ENCODE assay signal across 8 mouse cellular contexts in genomic region chr5:109867221-109867620, GRCm38 (mm10). TPM values are rescaled to one million over a fixed set of nuclear protein-coding genes. Genes with fewer than 3 reads are reported as not detected.
A peak's percentile ranks its signal among the peaks of the same experiment; 100 is the strongest.
DNase-seq lines count a peak whose midpoint lies in the region; ATAC-seq and TF ChIP-seq lines count a peak whose summit lies in the region.
"Not testable (repeated sequence)": the region's sequence is repeated elsewhere in the genome, so short reads cannot be mapped to it uniquely, and the experiment has no call there.

No protein-coding gene starts in this region.

- peak overlapping the region; percentile 57 for H3K4me2 ChIP-seq in CH12.LX (ENCODE audit: insufficient read depth, low read depth, poor library complexity, severe bottlenecking)
- H3K4me2 ChIP-seq in forebrain, embryonic 16.5 days (ENCODE audit: low read length), result peak overlapping the region; percentile 67
- peak overlapping the region; percentile 63 for H3K4me2 ChIP-seq in hindbrain, embryonic 12.5 days (replicated peaks)
- peak overlapping the region; percentile 58 for H3K4me2 ChIP-seq in kidney, embryonic 16.5 days (replicated peaks; ENCODE audit: low read depth, low read length)
- H3K4me2 ChIP-seq in liver, embryonic 15.5 days, result peak overlapping the region; percentile 74
- H3K4me2 ChIP-seq in midbrain, embryonic 14.5 days (ENCODE audit: low read length), result peak overlapping the region; percentile 59
- peak overlapping the region; percentile 60; the same call in 1 of the 2 replicates for H3K4me2 ChIP-seq in stomach, postnatal 0 days (replicated peaks; ENCODE audit: low read depth)

- not testable (repeated sequence) for H3K27me3 ChIP-seq in CH12.LX (replicated peaks); embryonic facial prominence, embryonic 10.5 days (replicated peaks; ENCODE audit: low read depth, poor library complexity, severe bottlenecking); forebrain, embryonic 16.5 days (replicated peaks; ENCODE audit: control insufficient read depth, insufficient read depth, low read length); hindbrain, embryonic 12.5 days; kidney, embryonic 16.5 days (ENCODE audit: insufficient read depth, low read length); liver, embryonic 15.5 days; midbrain, embryonic 14.5 days (ENCODE audit: control insufficient read depth, insufficient read depth, low read length); stomach, postnatal 0 days (ENCODE audit: control insufficient read depth, insufficient read depth, low read length)

- in situ Hi-C loops in CH12.LX (cut with MboI; ENCODE audit: low pct_ligation_motif_present, low pct_unique_long_range_greater_than_20kb, low sequenced_read_pairs), result not testable (repeated sequence)

- not testable (repeated sequence) for ATAC-seq in forebrain, embryonic 16.5 days; hindbrain, embryonic 12.5 days (ENCODE audit: low FRiP score); kidney, embryonic 16.5 days (ENCODE audit: low FRiP score, low TSS enrichment); liver, embryonic 15.5 days (ENCODE audit: insufficient read depth); midbrain, embryonic 14.5 days (ENCODE audit: low FRiP score, low TSS enrichment); stomach, postnatal 0 days (ENCODE audit: low FRiP score, low TSS enrichment)

- H3K27ac ChIP-seq in CH12.LX (ENCODE audit: insufficient read depth, low read depth); embryonic facial prominence, embryonic 10.5 days (replicated peaks); forebrain, embryonic 16.5 days (ENCODE audit: low read length); hindbrain, embryonic 12.5 days; liver, embryonic 15.5 days (replicated peaks); midbrain, embryonic 14.5 days (replicated peaks; ENCODE audit: low read depth, low read length); stomach, postnatal 0 days (replicated peaks): not testable (repeated sequence)
- 0 out of 2 replicates have a peak overlapping the region, but pooled peaks have one; percentile 34 for H3K27ac ChIP-seq in kidney, embryonic 16.5 days (ENCODE audit: low read length)

- H3K9me3 ChIP-seq in CH12.LX (replicated peaks; ENCODE audit: low read length); embryonic facial prominence, embryonic 10.5 days; forebrain, embryonic 16.5 days (ENCODE audit: control insufficient read depth, low read length); hindbrain, embryonic 12.5 days (replicated peaks); kidney, embryonic 16.5 days (ENCODE audit: low read length); liver, embryonic 15.5 days (replicated peaks); midbrain, embryonic 14.5 days (ENCODE audit: control insufficient read depth, low read length); stomach, postnatal 0 days (ENCODE audit: control insufficient read depth, low read length): not testable (repeated sequence)

- TF ChIP-seq CTCF in CH12.LX (conservative IDR thresholded peaks at IDR 0.05 in 1 of 2, IDR thresholded peaks at IDR 0.05 in 1 of 2; ENCODE audit: low read depth in 2 of 2, low read length in 2 of 2); stomach, postnatal 0 days (IDR thresholded peaks at IDR 0.05; ENCODE audit: low read depth): not testable (repeated sequence)

- not testable (repeated sequence) for TF ChIP-seq POLR2A in CH12.LX (IDR thresholded peaks at IDR 0.05; ENCODE audit: low read depth, low read length)

- dilution Hi-C loops in CH12.LX (cut with MboI; ENCODE audit: extremely low pct_ligation_motif_present, extremely low pct_unique_long_range_greater_than_20kb, low sequenced_read_pairs), result not testable (repeated sequence)

- H3K36me3 ChIP-seq in CH12.LX (replicated peaks in 1 of 2; ENCODE audit: control insufficient read depth in 1 of 2, insufficient read depth in 1 of 2, low read length in 1 of 2); embryonic facial prominence, embryonic 10.5 days (replicated peaks); forebrain, embryonic 16.5 days (ENCODE audit: control insufficient read depth, insufficient read depth); hindbrain, embryonic 12.5 days; kidney, embryonic 16.5 days (ENCODE audit: insufficient read depth, low read length); liver, embryonic 15.5 days (replicated peaks); midbrain, embryonic 14.5 days (ENCODE audit: control insufficient read depth, insufficient read depth, low read length); stomach, postnatal 0 days (ENCODE audit: control insufficient read depth, insufficient read depth, low read length): not testable (repeated sequence)

- H3K4me1 ChIP-seq in CH12.LX (ENCODE audit: control insufficient read depth in 1 of 2, insufficient read depth in 2 of 2); embryonic facial prominence, embryonic 10.5 days; forebrain, embryonic 16.5 days (replicated peaks; ENCODE audit: control insufficient read depth, insufficient read depth, low read length); hindbrain, embryonic 12.5 days; kidney, embryonic 16.5 days (ENCODE audit: insufficient read depth, low read length); midbrain, embryonic 14.5 days (ENCODE audit: control insufficient read depth, insufficient read depth, low read length); stomach, postnatal 0 days (replicated peaks; ENCODE audit: control insufficient read depth, insufficient read depth): not testable (repeated sequence)
- peaks cover 11% of the 10 kb centered on the region for H3K4me1 ChIP-seq in liver, embryonic 15.5 days (replicated peaks)

- TF ChIP-seq EP300 in CH12.LX (IDR thresholded peaks at IDR 0.05; ENCODE audit: low read length); stomach, postnatal 0 days (optimal IDR thresholded peaks at IDR 0.05): not testable (repeated sequence)

- not testable (repeated sequence) for TF ChIP-seq RAD21 in CH12.LX (IDR thresholded peaks at IDR 0.05; ENCODE audit: low read depth, low read length)

- H3K79me2 ChIP-seq in CH12.LX (replicated peaks; ENCODE audit: control insufficient read depth, extremely low read depth, insufficient read depth, poor library complexity, severe bottlenecking), result not testable (repeated sequence)

- H3K4me3 ChIP-seq in CH12.LX (replicated peaks in 1 of 3; ENCODE audit: low read depth in 2 of 3, low read length in 2 of 3, poor library complexity in 1 of 3), result peak overlapping the region; percentile 44 to 92 (median 64)
- peak overlapping the region; percentile 76 for H3K4me3 ChIP-seq in embryonic facial prominence, embryonic 10.5 days
- H3K4me3 ChIP-seq in forebrain, embryonic 16.5 days (replicated peaks; ENCODE audit: low read length), result peak overlapping the region; percentile 64
- peak overlapping the region; percentile 62 for H3K4me3 ChIP-seq in hindbrain, embryonic 12.5 days
- peak overlapping the region; percentile 62 for H3K4me3 ChIP-seq in kidney, embryonic 16.5 days (ENCODE audit: low read length)
- H3K4me3 ChIP-seq in liver, embryonic 15.5 days (replicated peaks), result peak overlapping the region; percentile 74
- H3K4me3 ChIP-seq in midbrain, embryonic 14.5 days (replicated peaks; ENCODE audit: low read depth, low read length), result peak overlapping the region; percentile 55
- not testable (repeated sequence) for H3K4me3 ChIP-seq in stomach, postnatal 0 days (ENCODE audit: low read depth, low read length)

- H3K9ac ChIP-seq in CH12.LX (ENCODE audit: insufficient read depth, low read depth), result peak overlapping the region; percentile 24
- 0 out of 2 replicates have a peak overlapping the region, but pooled peaks have one; percentile 29 for H3K9ac ChIP-seq in forebrain, embryonic 16.5 days (replicated peaks; ENCODE audit: low read depth, low read length)
- peak overlapping the region; percentile 32; the same call in 1 of the 2 replicates for H3K9ac ChIP-seq in hindbrain, embryonic 12.5 days
- H3K9ac ChIP-seq in kidney, embryonic 16.5 days (replicated peaks; ENCODE audit: low read length), result peak overlapping the region; percentile 38; the same call in 1 of the 2 replicates
- H3K9ac ChIP-seq in liver, embryonic 15.5 days; stomach, postnatal 0 days (ENCODE audit: low read length): not testable (repeated sequence)
- H3K9ac ChIP-seq in midbrain, embryonic 14.5 days (replicated peaks; ENCODE audit: low read length), result peak overlapping the region; percentile 64; the same call in 1 of the 2 replicates

- DNase-seq in CH12.LX (ENCODE audit: extremely low read depth); embryonic facial prominence, embryonic 10.5 days (ENCODE audit: low spot score); midbrain, embryonic 14.5 days; stomach, postnatal 0 days (ENCODE audit: low spot score): not testable (repeated sequence)

RNA-seq across cellular contexts. Expression of gene Gm15446, which starts 56.0 kb away (rescaled TPM):
- total RNA-seq in CH12.LX (2012; rRNA removed) (6.0 and 10.2 TPM in 2 replicates), CH12.LX (2014; rRNA removed) (11.9 and 15.2 TPM in 2 replicates)
- polyA plus RNA-seq in CH12.LX (2012; ENCODE audit: insufficient read length, low read depth), result 6.2 and 19.0 TPM in 2 replicates
- polyA plus RNA-seq in embryonic facial prominence, embryonic 10.5 days (2016; fragmentation: Nextera tagmentation; extraction: Ambion mirVana), result 0.53 and 0.57 TPM in 2 replicates
- polyA plus RNA-seq in forebrain, embryonic 16.5 days (2015; fragmentation: Nextera tagmentation; extraction: Ambion mirVana), result 0.36 and 0.56 TPM in 2 replicates
- 0.52 and 0.53 TPM in 2 replicates for polyA plus RNA-seq in hindbrain, embryonic 12.5 days (2016; fragmentation: Nextera tagmentation; extraction: Ambion mirVana)
- 0.72 and 0.76 TPM in 2 replicates for polyA plus RNA-seq in kidney, embryonic 16.5 days (2015; fragmentation: Nextera tagmentation; extraction: Ambion mirVana)
- polyA plus RNA-seq in liver, embryonic 15.5 days (2015; fragmentation: Nextera tagmentation; extraction: Ambion mirVana), result 0.20 and 0.24 TPM in 2 replicates
- polyA plus RNA-seq in midbrain, embryonic 14.5 days (2014; fragmentation: Nextera tagmentation; extraction: Ambion mirVana), result 0.45 and 0.53 TPM in 2 replicates
- 0.76 and 0.93 TPM in 2 replicates for polyA plus RNA-seq in stomach, postnatal 0 days (2015; fragmentation: Nextera tagmentation; extraction: Ambion mirVana)
